Mouse (Mus musculus) cortical plate, adult 2 months (tissue): ENCODE results near the gene Skint6.

ENCODE experiments used
- CTCF ChIP-seq: fragments of 200-500 bp; IDR thresholded peaks from 2 replicates; pipeline ENCODE4 v1.5.1; 2011; ENCODE audit warnings: mild to moderate bottlenecking, control low read depth, low read length; ENCODE audit not compliant: insufficient read depth; ENCODE audit errors: extremely low read depth
- POLR2A ChIP-seq: fragments of 200-500 bp; IDR thresholded peaks from 2 replicates; pipeline ENCODE4 v1.6.1; 2011; ENCODE audit warnings: mild to moderate bottlenecking, low read length, control low read depth; ENCODE audit not compliant: insufficient read depth; ENCODE audit errors: extremely low read depth

GRCm38 (mm10) chr4:113301773-113302473 is 15.2 kb upstream of the Skint6 start:
- no peak for TF ChIP-seq CTCF
- TF ChIP-seq POLR2A: no peak
